26 mouse cellular contexts compared by ENCODE assay signal in the genomic region with DNA sequence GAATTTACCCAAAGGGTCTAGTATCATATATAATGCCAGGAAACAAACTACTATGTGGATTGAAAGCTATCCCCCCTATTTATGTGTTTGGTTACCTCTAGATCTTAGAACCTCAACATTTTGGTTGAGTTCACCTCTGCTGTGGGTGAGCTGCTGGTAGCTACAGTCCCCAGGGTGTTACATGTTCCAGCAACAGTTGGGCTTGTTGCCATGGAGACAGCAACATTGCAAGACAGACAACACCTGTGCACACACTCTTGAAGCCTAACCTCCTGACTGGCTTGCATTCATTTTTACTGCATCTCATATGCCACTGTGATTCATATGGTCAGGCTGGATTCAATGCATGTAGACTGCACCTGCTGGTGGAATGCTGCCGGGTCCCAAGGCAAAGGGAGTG. TPM values are rescaled to one million over a fixed set of nuclear protein-coding genes. Genes with fewer than 3 reads are reported as not detected.
DNase-seq lines count a peak whose midpoint lies in the region; ATAC-seq and TF ChIP-seq lines count a peak whose summit lies in the region.
"Had no signal": no experiment of that assay in that cellular context is flagged by ENCODE, and none has a peak within 500 bp of the region (broad histone marks: within the 10 kb centered on the region; RNA-seq: fewer than 3 reads in every experiment).

No protein-coding gene starts in this region.

- H3K9ac ChIP-seq in liver, embryonic 11.5 days (ENCODE audit: low read depth, low read length): no peak overlapping the region
- H3K9ac ChIP-seq: embryonic facial prominence, embryonic 15.5 days; heart, embryonic 12.5 days; liver, embryonic 14.5 days; lung, embryonic 15.5 days; midbrain, embryonic 13.5 days had no signal

- no peaks in the 10 kb centered on the region for H3K4me1 ChIP-seq in liver, embryonic 11.5 days (replicated peaks; ENCODE audit: control insufficient read depth, insufficient read depth, low read length)
- H3K4me1 ChIP-seq: heart, embryonic 12.5 days; lung, embryonic 15.5 days had no signal

- DNase-seq in CD4-positive, CD25-positive, alpha-beta regulatory T cell, adult 2 months (ENCODE audit: low read depth, low spot score): peak; percentile 33
- DNase-seq in spleen, postnatal 36 days (ENCODE audit: low spot score in 2 of 2): peak; percentile 40
- no peak for DNase-seq in spleen, postnatal 14 days (ENCODE audit: low spot score in 2 of 2)
- DNase-seq in brain, embryonic 14.5 days (ENCODE audit: low read depth): peak; percentile 31
- no peak for DNase-seq in adrenal gland, adult (ENCODE audit: inconsistent age in 2 of 2, low spot score in 1 of 2)
- no peak for DNase-seq in liver, embryonic 11.5 days (ENCODE audit: low spot score)
- DNase-seq: cerebellum, adult 8-10 months; cerebellum, postnatal 36 days; gastrocnemius, postnatal 25 days; heart, adult 18-20 months; heart, postnatal 10 days; kidney, adult 18-20 months; right cerebral cortex, adult 18-20 months; right cerebral cortex, postnatal 4 days; thymus, postnatal 14 days had no signal

- WGBS in liver, embryonic 11.5 days: 74% methylated on average over 1 of the region's 1 CpGs

- ATAC-seq in CD4-positive, CD25-positive, alpha-beta regulatory T cell, adult 4 months: no peak
- ATAC-seq in neutrophil, adult 5-6 weeks (ENCODE audit: extremely low read depth, insufficient number of reproducible peaks, low FRiP score, poor library complexity, severe bottlenecking): peak; percentile 89
- ATAC-seq in liver, embryonic 11.5 days (replicated peaks; ENCODE audit: low FRiP score): no peak
- ATAC-seq: forebrain, embryonic 16.5 days; midbrain, embryonic 13.5 days had no signal

- no peak for TF ChIP-seq CTCF in brain, embryonic 14.5 days (IDR thresholded peaks at IDR 0.05; ENCODE audit: borderline replicate concordance, extremely low read depth, insufficient read depth, insufficient read length)

- H3K27me3 ChIP-seq in liver, embryonic 11.5 days (replicated peaks; ENCODE audit: control insufficient read depth, insufficient read depth, low read length): no peaks in the 10 kb centered on the region
- H3K27me3 ChIP-seq: embryonic facial prominence, embryonic 15.5 days; heart, embryonic 12.5 days; lung, embryonic 15.5 days; midbrain, embryonic 13.5 days had no signal

- H3K27ac ChIP-seq in liver, embryonic 11.5 days (ENCODE audit: low read depth, low read length): no peak overlapping the region
- H3K27ac ChIP-seq: embryonic facial prominence, embryonic 15.5 days; hindbrain, embryonic 10.5 days; left cerebral cortex, adult 2 months; liver, embryonic 14.5 days; lung, embryonic 15.5 days; midbrain, embryonic 13.5 days; stomach, postnatal 0 days had no signal

- H3K9me3 ChIP-seq in liver, embryonic 11.5 days (ENCODE audit: control insufficient read depth, low read length): no peaks in the 10 kb centered on the region
- H3K9me3 ChIP-seq: embryonic facial prominence, embryonic 15.5 days; hindbrain, embryonic 10.5 days; lung, embryonic 15.5 days; midbrain, embryonic 13.5 days had no signal

- no peak overlapping the region for H3K4me2 ChIP-seq in liver, embryonic 11.5 days
- H3K4me2 ChIP-seq: embryonic facial prominence, embryonic 15.5 days; heart, embryonic 12.5 days; lung, embryonic 15.5 days; midbrain, embryonic 13.5 days had no signal

- H3K36me3 ChIP-seq in liver, embryonic 11.5 days (ENCODE audit: control insufficient read depth, insufficient read depth, low read length): no peaks in the 10 kb centered on the region
- H3K36me3 ChIP-seq: embryonic facial prominence, embryonic 15.5 days; heart, embryonic 12.5 days; hindbrain, embryonic 10.5 days; lung, embryonic 15.5 days; midbrain, embryonic 13.5 days had no signal

- TF ChIP-seq POLR2A in brain, embryonic 14.5 days (IDR thresholded peaks at IDR 0.05; ENCODE audit: borderline replicate concordance, extremely low read depth, insufficient read depth, insufficient read length, poor library complexity, severe bottlenecking): no peak

- H3K4me3 ChIP-seq in liver, embryonic 11.5 days (ENCODE audit: low read depth, low read length): no peak overlapping the region
- H3K4me3 ChIP-seq: embryonic facial prominence, embryonic 15.5 days; heart, embryonic 12.5 days; hindbrain, embryonic 10.5 days; left cerebral cortex, adult 2 months; lung, embryonic 15.5 days; midbrain, embryonic 13.5 days had no signal

RNA-seq across cellular contexts. Expression of a gene that starts 32.6 kb away (rescaled TPM):
- polyA plus RNA-seq in CD4-positive, CD25-positive, alpha-beta regulatory T cell, adult 4 months (2017; shearing (Covaris generic)): 10 to 100 TPM; 43.6 to 81.1 TPM
- polyA plus RNA-seq in brain, embryonic 14.5 days (2012; rRNA removed): 0.06 and 0.16 TPM in 2 replicates
- total RNA-seq in neutrophil, adult 5-6 weeks (2017): 74.3 and 78.4 TPM in 2 replicates
- polyA plus RNA-seq in liver, embryonic 11.5 days (2014; fragmentation: Nextera tagmentation; extraction: Ambion mirVana): 0.22 and 0.29 TPM in 2 replicates

Comparison
In these comparisons a context has a peak if more than half of its experiments do, and no peak if none do; other contexts are left out.
1. DNase-seq: peak in CD4-positive, CD25-positive, alpha-beta regulatory T cell, adult 2 months (single experiment), spleen, postnatal 36 days (2 of 2) and brain, embryonic 14.5 days (single experiment); none in spleen, postnatal 14 days (0 of 2), adrenal gland, adult (0 of 2) and liver, embryonic 11.5 days (single experiment).
2. RNA of a gene that starts 32.6 kb away (polyA plus RNA-seq): 43.6 to 81.1 TPM in CD4-positive, CD25-positive, alpha-beta regulatory T cell, adult 4 months; 0.22 to 0.29 TPM in liver, embryonic 11.5 days and 0.06 to 0.16 TPM in brain, embryonic 14.5 days; every median in the first group is over 10 times any median in the second.